Mouse (Mus musculus): ENCODE measurements around the gene Cdx2. TPM values are rescaled to one million over a fixed set of nuclear protein-coding genes. Genes with fewer than 3 reads are reported as not detected.

Cdx2 gene
- total RNA-seq, 2 experiments from 2014 or later = not detected

- intact Hi-C loops (cut with DNase I) = no loop called here
- no peak for DNase-seq
Observed at GRCm38 (mm10) chr5:147267434-147267833, 39.6 kb downstream of the Cdx2 start.

GRCm38 (mm10) chr5:147263945-147264344 lies 43.1 kb downstream of the Cdx2 start:
- intact Hi-C loops (cut with DNase I) = no loop called here

DNA sequence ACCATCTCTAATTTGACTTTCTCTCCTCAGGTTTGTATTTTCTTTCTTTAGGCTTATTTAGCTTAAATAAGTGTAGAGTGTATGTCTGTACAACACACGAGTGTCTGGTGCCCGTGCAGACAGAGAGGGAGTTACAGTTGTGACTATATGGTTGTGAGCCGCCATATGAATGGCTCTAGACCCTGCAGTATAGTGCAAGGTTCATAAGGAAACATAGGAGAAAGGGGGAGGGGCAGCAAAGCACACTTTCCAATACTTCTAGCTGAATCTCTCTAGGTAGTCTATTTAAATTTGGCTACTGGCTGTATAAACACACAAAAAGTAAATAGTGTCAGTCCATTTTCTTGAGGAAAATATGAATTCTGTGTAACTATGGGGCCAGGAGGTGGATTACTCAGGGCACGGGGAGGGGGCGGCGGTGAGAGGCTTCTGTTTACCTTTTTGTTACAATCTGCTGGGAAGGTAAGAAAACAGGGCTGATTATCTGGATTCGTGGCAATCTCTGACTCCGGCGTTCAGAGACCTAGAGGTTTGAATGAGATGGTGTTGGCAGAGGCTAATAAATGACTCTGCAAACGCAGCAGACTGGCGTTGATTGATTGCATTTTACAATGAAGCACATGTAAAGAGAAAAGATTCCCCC lies 45.0 kb downstream of the Cdx2 start:
- no peak for DNase-seq
- intact Hi-C loops (cut with DNase I) = no loop called here

More at GRCm38 (mm10) chr5:147263945-147264344, 43.1 kb downstream of the Cdx2 start:
- no peak for DNase-seq

GRCm38 (mm10) chr5:147260778-147261177 lies 46.3 kb downstream of the Cdx2 start:
- DNase-seq = no peak

GRCm38 (mm10) chr5:147260189-147260588 lies 46.9 kb downstream of the Cdx2 start:
- intact Hi-C loops (cut with DNase I) = no loop called here
- no peak for DNase-seq

More at GRCm38 (mm10) chr5:147260778-147261177, 46.3 kb downstream of the Cdx2 start:
- intact Hi-C loops (cut with DNase I) = no loop called here

Small RNA genes lying within 50 kb of the gene (microRNA-seq; reads per million reads assigned to microRNA genes)
- gene Mir7k = 0 reads per million in 2 experiments

Other genes with a start within 250 kb of the Cdx2 start
- gene Lnx2, start 230.7 kb downstream of the Cdx2 start, total RNA-seq (2021) = 10 to 100 TPM; 17.9 to 20.5 TPM
- gene Polr1d, start 230.2 kb downstream of the Cdx2 start, total RNA-seq (2021) = 10 to 100 TPM; 83.7 to 88.3 TPM
- gene Gsx1, start 118.6 kb downstream of the Cdx2 start, total RNA-seq (2021) = not detected
- not detected for gene Pdx1, start 37.3 kb downstream of the Cdx2 start, total RNA-seq (2021)
- not detected for gene Urad, start 15.2 kb upstream of the Cdx2 start, total RNA-seq (2021)
- gene Flt3, start 93.2 kb upstream of the Cdx2 start, total RNA-seq (2021) = under 1 TPM; 0.07 to 0.12 TPM
- gene Pan3, start 122.9 kb upstream of the Cdx2 start, total RNA-seq (2021) = 10 to 100 TPM; 59.7 to 63.2 TPM